Mouse (Mus musculus): ENCODE measurements around the gene Rabgap1. TPM values are rescaled to one million over a fixed set of nuclear protein-coding genes. Genes with fewer than 3 reads are reported as not detected.
A peak's percentile ranks its signal among the peaks of the same experiment; 100 is the strongest.

Rabgap1 gene
- total and polyA plus RNA-seq, 3 experiments, result 10.5 to 49.8 (median 12.9) TPM

- TF ChIP-seq POLR2AphosphoS5 (IDR thresholded peaks at IDR 0.05; ENCODE audit: borderline replicate concordance, low read depth, low read length), result no peak
- TF ChIP-seq RCOR1 (IDR thresholded peaks at IDR 0.05; ENCODE audit: low read depth, low read length), result peak; percentile 56; the same call in 1 of the 2 replicates
- TF ChIP-seq POLR2A (IDR thresholded peaks at IDR 0.05; ENCODE audit: control insufficient read depth in 1 of 2, insufficient read depth in 1 of 2, low read depth in 1 of 2, low read length in 2 of 2, poor library complexity in 1 of 2), result no peak
- no peak for TF ChIP-seq E2F4 (IDR thresholded peaks at IDR 0.05; ENCODE audit: borderline replicate concordance, low read depth, low read length)
- TF ChIP-seq TAL1 (IDR thresholded peaks at IDR 0.05; ENCODE audit: low read length), result no peak
- no peak for TF ChIP-seq MEF2A (IDR thresholded peaks at IDR 0.05; ENCODE audit: extremely low read depth, insufficient replicate concordance, low read depth, low read length, poor library complexity, severe bottlenecking)
- TF ChIP-seq USF2 (IDR thresholded peaks at IDR 0.05; ENCODE audit: borderline replicate concordance in 1 of 2, insufficient read depth in 1 of 2, low read depth in 1 of 2, low read length in 2 of 2), result no peak
- TF ChIP-seq MAFK (IDR thresholded peaks at IDR 0.05; ENCODE audit: borderline replicate concordance, low read depth, low read length), result no peak
- peak; percentile 81 for TF ChIP-seq SIN3A (IDR thresholded peaks at IDR 0.05; ENCODE audit: low read length)
- no peak for TF ChIP-seq MAZ (IDR thresholded peaks at IDR 0.05; ENCODE audit: low read depth, low read length)
- TF ChIP-seq GATA1 (IDR thresholded peaks at IDR 0.05; ENCODE audit: low read depth, low read length), result peak; percentile 37; the same call in 1 of the 2 replicates
- Histone ChIP-seq H3K4me3 (ENCODE audit: control insufficient read depth in 1 of 2, insufficient read depth in 1 of 2, low read depth in 2 of 2, low read length in 2 of 2) (peak overlapping the region; percentile 72 to 94), H3K9me3 (replicated peaks; ENCODE audit: insufficient read depth, low read length) (no peaks in the 10 kb centered on the region), H3K27ac (ENCODE audit: control insufficient read depth, low read depth, low read length) (peak overlapping the region; percentile 44; the same call in 1 of the 2 replicates), H3K36me3 (ENCODE audit: control insufficient read depth in 1 of 2, insufficient read depth in 2 of 2, low read length in 2 of 2) (peaks cover 5 to 37% of the 10 kb centered on the region in 2 experiments; a peak in 3 of 4 replicates), H3K9ac (ENCODE audit: control insufficient read depth, low read depth, low read length, poor library complexity, severe bottlenecking) (peak overlapping the region; percentile 92), H3K27me3 (ENCODE audit: control insufficient read depth in 1 of 2, insufficient read depth in 2 of 2, low read length in 2 of 2) (no peaks in the 10 kb centered on the region), H3K79me2 (ENCODE audit: control insufficient read depth, insufficient read depth, low read length, poor library complexity) (peaks cover 19% of the 10 kb centered on the region), H3K4me1 (ENCODE audit: control insufficient read depth in 1 of 2, insufficient read depth in 2 of 2, low read length in 2 of 2) (peaks cover 5 to 6% of the 10 kb centered on the region in 2 experiments)
- peak; percentile 38 for DNase-seq (ENCODE audit: low read depth, low spot score)
Observed at GRCm38 (mm10) chr2:37421903-37422302, 21.2 kb upstream of the Rabgap1 start.

- peak within 1 kb of the TSS; percentile 92 for H3K9ac ChIP-seq (ENCODE audit: control insufficient read depth, low read depth, low read length, poor library complexity, severe bottlenecking)
- H3K36me3 ChIP-seq (ENCODE audit: control insufficient read depth in 1 of 2, insufficient read depth in 2 of 2, low read length in 2 of 2), result peaks cover 4 to 37% of the 10 kb centered on the region in 2 experiments; a peak in 3 of 4 replicates
- peaks cover 5 to 6% of the 10 kb centered on the region in 2 experiments for H3K4me1 ChIP-seq (ENCODE audit: control insufficient read depth in 1 of 2, insufficient read depth in 2 of 2, low read length in 2 of 2)
- DNase-seq (ENCODE audit: low read depth, low spot score), result peak; percentile 98
- no peaks in the 10 kb centered on the region for H3K27me3 ChIP-seq (ENCODE audit: control insufficient read depth in 1 of 2, insufficient read depth in 2 of 2, low read length in 2 of 2)
- H3K27ac ChIP-seq (ENCODE audit: control insufficient read depth, low read depth, low read length), result peak within 1 kb of the TSS; percentile 53
- peak within 1 kb of the TSS; percentile 72 to 94 for H3K4me3 ChIP-seq (ENCODE audit: control insufficient read depth in 1 of 2, insufficient read depth in 1 of 2, low read depth in 2 of 2, low read length in 2 of 2)
- H3K9me3 ChIP-seq (replicated peaks; ENCODE audit: insufficient read depth, low read length), result no peaks in the 10 kb centered on the region
- peaks cover 20% of the 10 kb centered on the region for H3K79me2 ChIP-seq (ENCODE audit: control insufficient read depth, insufficient read depth, low read length, poor library complexity)
- TF ChIP-seq MAX (IDR thresholded peaks at IDR 0.05; ENCODE audit: low read length), result no peak
- TF ChIP-seq ETS1 (IDR thresholded peaks at IDR 0.05; ENCODE audit: low read depth, low read length), result no peak
- peak; percentile 52 for TF ChIP-seq SIN3A (IDR thresholded peaks at IDR 0.05; ENCODE audit: low read length)
- TF ChIP-seq HCFC1 (IDR thresholded peaks at IDR 0.05; ENCODE audit: low read depth, low read length), result peak; percentile 78
- no peak for TF ChIP-seq ZKSCAN1 (IDR thresholded peaks at IDR 0.05; ENCODE audit: low read depth, low read length)
- TF ChIP-seq NRF1 (IDR thresholded peaks at IDR 0.05; ENCODE audit: insufficient read depth, low read depth, low read length, poor library complexity, severe bottlenecking), result peak; percentile 48; the same call in 1 of the 2 replicates
- peak; percentile 7; the same call in 1 of the 2 replicates for TF ChIP-seq TCF12 (IDR thresholded peaks at IDR 0.05; ENCODE audit: low read depth, low read length)
- peak; percentile 83; the same call in 1 of the 2 replicates for TF ChIP-seq MAZ (IDR thresholded peaks at IDR 0.05; ENCODE audit: low read depth, low read length)
- peak; percentile 81 for TF ChIP-seq POLR2AphosphoS2 (IDR thresholded peaks at IDR 0.05; ENCODE audit: low read length)
- TF ChIP-seq CTCF (IDR thresholded peaks at IDR 0.05 in 2 of 3, conservative IDR thresholded peaks at IDR 0.05 in 1 of 3; ENCODE audit: control insufficient read depth in 1 of 3, insufficient read depth in 1 of 3, low read depth in 2 of 3, low read length in 3 of 3, poor library complexity in 1 of 3, severe bottlenecking in 1 of 3), result 0 out of 6 replicates have a peak, but pooled peaks of 1 of the 3 experiments have one; percentile 0
- TF ChIP-seq NELFE (IDR thresholded peaks at IDR 0.05; ENCODE audit: low read depth, low read length), result peak; percentile 82
- no peak for TF ChIP-seq SMC3 (IDR thresholded peaks at IDR 0.05; ENCODE audit: low read depth, low read length)
- TF ChIP-seq RCOR1 (IDR thresholded peaks at IDR 0.05; ENCODE audit: low read depth, low read length), result peak; percentile 93
- peak; percentile 93 for TF ChIP-seq USF1 (IDR thresholded peaks at IDR 0.05; ENCODE audit: low read depth, low read length)
- TF ChIP-seq POLR2AphosphoS5 (IDR thresholded peaks at IDR 0.05; ENCODE audit: borderline replicate concordance, low read depth, low read length), result no peak; the same call in 1 of the 2 replicates
- no peak for TF ChIP-seq UBTF (IDR thresholded peaks at IDR 0.05; ENCODE audit: borderline replicate concordance, insufficient read depth, low read depth, low read length)
- no peak for TF ChIP-seq GATA1 (IDR thresholded peaks at IDR 0.05; ENCODE audit: low read depth, low read length)
- TF ChIP-seq EP300 (IDR thresholded peaks at IDR 0.05; ENCODE audit: low read depth in 1 of 2, low read length in 2 of 2), result no peak
- peak; percentile 85 to 88 for TF ChIP-seq POLR2A (IDR thresholded peaks at IDR 0.05; ENCODE audit: control insufficient read depth in 1 of 2, insufficient read depth in 1 of 2, low read depth in 1 of 2, low read length in 2 of 2, poor library complexity in 1 of 2)
- peak; percentile 97 for TF ChIP-seq CHD2 (IDR thresholded peaks at IDR 0.05; ENCODE audit: low read length)
- no peak for TF ChIP-seq ZC3H11A (IDR thresholded peaks at IDR 0.05; ENCODE audit: low read depth, low read length)
Observed at GRCm38 (mm10) chr2:37422306-37423304, 20.5 kb upstream of the Rabgap1 start, which contains the start of gene Rc3h2. Rc3h2 (minus strand) TSS chr2:37422903.

Measured in MEL (cell line).